Mouse (Mus musculus): ENCODE results near the gene Magi1.

DNA sequence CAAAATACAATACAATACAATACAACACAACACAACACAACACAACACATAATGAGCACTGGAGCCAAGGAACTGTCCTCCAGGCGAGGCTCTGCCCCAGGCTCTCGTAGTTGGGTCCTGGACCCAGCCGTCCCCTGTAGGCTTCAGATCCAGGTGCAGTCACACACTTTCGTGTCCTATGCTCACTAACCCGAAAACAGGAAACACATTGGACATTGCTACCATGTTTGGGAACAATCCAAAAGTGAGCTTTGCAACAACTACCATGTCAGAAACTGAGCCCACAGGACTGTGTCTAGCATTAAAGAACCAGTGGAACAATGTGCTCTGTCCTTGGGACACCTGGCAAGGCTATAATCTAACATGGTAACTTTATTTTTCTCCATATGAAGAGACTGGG, 22.9 kb downstream of the Magi1 start:
- TF ChIP-seq CTCF (IDR thresholded peaks at IDR 0.05; ENCODE audit: low read depth, low read length), result no peak
- no peak for TF ChIP-seq POLR2A (IDR thresholded peaks at IDR 0.05; ENCODE audit: borderline replicate concordance, low read depth, low read length)

All from bone marrow macrophage, adult 2 months (primary cell).